Comparison of ENCODE assay signal across 8 mouse cellular contexts in the genomic region with DNA sequence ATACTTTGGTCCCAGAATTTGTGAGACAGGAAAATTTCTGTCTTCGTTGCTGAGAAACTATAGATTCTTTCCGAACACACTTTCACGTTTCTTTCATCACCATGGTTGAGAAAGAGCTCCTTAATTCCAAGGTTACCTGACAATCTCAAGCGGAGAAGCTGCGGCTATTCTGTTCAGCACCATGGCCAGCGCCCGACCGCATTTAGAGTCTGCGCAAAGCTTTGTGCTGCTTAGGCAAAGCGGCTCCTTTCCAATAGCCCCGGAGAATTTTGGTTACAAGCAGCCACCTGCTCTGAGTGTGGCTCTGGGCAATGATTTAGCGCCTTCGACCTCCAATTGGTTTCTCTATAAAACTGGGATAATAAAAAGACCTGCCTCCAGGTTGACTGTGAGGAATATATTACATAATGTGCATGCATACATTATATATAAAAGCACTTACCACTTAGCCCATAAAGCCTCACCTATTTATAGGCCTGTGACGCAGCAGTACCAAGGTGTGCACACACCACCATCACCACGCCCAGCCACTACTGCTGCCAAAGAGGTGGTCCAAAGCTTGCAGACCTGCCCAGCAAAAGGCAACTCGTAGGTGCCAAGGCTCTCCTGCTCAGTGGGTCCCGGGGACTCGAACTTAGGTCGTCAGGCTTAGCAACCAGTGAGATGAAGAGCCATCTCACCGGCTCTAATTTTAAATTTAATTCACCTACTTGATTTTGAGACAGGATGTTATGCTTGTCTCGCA. TPM values are rescaled to one million over a fixed set of nuclear protein-coding genes. Genes with fewer than 3 reads are reported as not detected.
DNase-seq lines count a peak whose midpoint lies in the region; ATAC-seq lines count a peak whose summit lies in the region.

No protein-coding gene starts in this region.

- peak; percentile 52 for DNase-seq in gastrocnemius, adult 18-20 months (ENCODE audit: low spot score)
- DNase-seq in gastrocnemius, adult 8-10 months (ENCODE audit: low spot score in 2 of 2), result no peak
- DNase-seq in urinary bladder, postnatal 14 days (ENCODE audit: low spot score), result peak; percentile 75
- no peak for DNase-seq in urinary bladder, postnatal 10 days (ENCODE audit: low spot score)
- DNase-seq in lung, postnatal 25 days (ENCODE audit: low spot score), result peak; percentile 34
- DNase-seq in thymus, postnatal 25 days, result peak; percentile 66
- no peak for DNase-seq in left cerebral cortex, postnatal 25 days (ENCODE audit: low spot score in 2 of 2)

- ATAC-seq in granulocyte monocyte progenitor cell, adult 5-6 weeks (replicated peaks; ENCODE audit: poor library complexity, severe bottlenecking), result peak; percentile 43; the same call in 1 of the 2 replicates

- intact Hi-C loops in left cerebral cortex, postnatal 25 days (cut with DNase I), result no loop called here

RNA-seq across cellular contexts. Expression of gene Lrfn3, which starts 15.8 kb away (rescaled TPM):
- total RNA-seq in gastrocnemius, adult 18-20 months (2021), result 1 to 10 TPM; 4.7 to 5.3 TPM
- 1 to 10 TPM; 4.5 to 7.5 (median 5.6) TPM for total RNA-seq in gastrocnemius, adult 8-10 months (2022)
- total RNA-seq in granulocyte monocyte progenitor cell, adult 5-6 weeks (2014; fragmentation: Nextera tagmentation), result not detected in 2 replicates
- total RNA-seq in granulocyte monocyte progenitor cell, adult 5-6 weeks (2017), result not detected in 2 replicates
- 10 to 100 TPM; 34.0 to 35.2 TPM for total RNA-seq in left cerebral cortex, postnatal 25 days (2021)

RNA-seq across cellular contexts. Expression of gene Sdhaf1, which starts 23.1 kb away (rescaled TPM):
- total RNA-seq in gastrocnemius, adult 18-20 months (2021), result 1 to 10 TPM; 6.5 to 7.6 TPM
- total RNA-seq in gastrocnemius, adult 8-10 months (2022), result 1 to 10 TPM; 5.9 to 8.7 (median 7.5) TPM
- total RNA-seq in granulocyte monocyte progenitor cell, adult 5-6 weeks (2014; fragmentation: Nextera tagmentation), result 10.5 and 11.8 TPM in 2 replicates
- 7.8 and 12.9 TPM in 2 replicates for total RNA-seq in granulocyte monocyte progenitor cell, adult 5-6 weeks (2017)
- total RNA-seq in left cerebral cortex, postnatal 25 days (2021), result 1 to 10 TPM; 7.2 to 7.8 TPM

RNA-seq across cellular contexts. Expression of gene E130208F15Rik, which starts 25.3 kb away (rescaled TPM):
- under 1 TPM; 0.59 TPM for total RNA-seq in gastrocnemius, adult 18-20 months (2021)
- under 1 TPM; 0.32 to 0.92 (median 0.53) TPM for total RNA-seq in gastrocnemius, adult 8-10 months (2022)
- 0.60 TPM in 1 of 2 replicates, not detected in the other for total RNA-seq in granulocyte monocyte progenitor cell, adult 5-6 weeks (2014; fragmentation: Nextera tagmentation)
- total RNA-seq in granulocyte monocyte progenitor cell, adult 5-6 weeks (2017), result 1.6 and 2.5 TPM in 2 replicates
- under 1 TPM; 0.32 to 0.55 TPM for total RNA-seq in left cerebral cortex, postnatal 25 days (2021)

RNA-seq across cellular contexts. Expression of gene Syne4, which starts 32.2 kb away (rescaled TPM):
- 1 to 10 TPM; 2.0 to 2.1 TPM for total RNA-seq in gastrocnemius, adult 18-20 months (2021)
- 1 to 10 TPM in 2 of 4 experiments, under 1 TPM in 1, not detected in 1; 0.73 to 1.7 (median 1.3) TPM for total RNA-seq in gastrocnemius, adult 8-10 months (2022)
- total RNA-seq in granulocyte monocyte progenitor cell, adult 5-6 weeks (2014; fragmentation: Nextera tagmentation), result 6.3 and 8.7 TPM in 2 replicates
- 0.99 TPM in 1 of 2 replicates, not detected in the other for total RNA-seq in granulocyte monocyte progenitor cell, adult 5-6 weeks (2017)
- total RNA-seq in left cerebral cortex, postnatal 25 days (2021), result 1 to 10 TPM; 8.4 to 8.7 TPM

RNA-seq across cellular contexts. Expression of gene Alkbh6, which starts 38.3 kb away (rescaled TPM):
- total RNA-seq in gastrocnemius, adult 18-20 months (2021), result 10 to 100 TPM; 20.6 to 24.6 TPM
- total RNA-seq in gastrocnemius, adult 8-10 months (2022), result 10 to 100 TPM; 21.4 to 31.1 (median 26.4) TPM
- total RNA-seq in granulocyte monocyte progenitor cell, adult 5-6 weeks (2014; fragmentation: Nextera tagmentation), result 32.6 and 33.3 TPM in 2 replicates
- 30.1 and 35.5 TPM in 2 replicates for total RNA-seq in granulocyte monocyte progenitor cell, adult 5-6 weeks (2017)
- 10 to 100 TPM; 63.6 to 64.4 TPM for total RNA-seq in left cerebral cortex, postnatal 25 days (2021)

Comparison
In these comparisons a context has a peak if more than half of its experiments do, and no peak if none do; other contexts are left out.
1. DNase-seq: peak in gastrocnemius, adult 18-20 months (single experiment), urinary bladder, postnatal 14 days (single experiment), lung, postnatal 25 days (single experiment) and thymus, postnatal 25 days (single experiment); none in gastrocnemius, adult 8-10 months (0 of 2), urinary bladder, postnatal 10 days (single experiment) and left cerebral cortex, postnatal 25 days (0 of 2).
2. RNA of gene Lrfn3, which starts 15.8 kb away (total RNA-seq): 34.0 to 35.2 TPM in left cerebral cortex, postnatal 25 days, 4.5 to 7.5 TPM in gastrocnemius, adult 8-10 months and 4.7 to 5.3 TPM in gastrocnemius, adult 18-20 months; not detected in granulocyte monocyte progenitor cell, adult 5-6 weeks; every median in the first group is over 4 times any median in the second.